Mouse (Mus musculus) heart, postnatal 0 days (tissue): ENCODE data around the gene Ankrd44. TPM values are rescaled to one million over a fixed set of nuclear protein-coding genes. Genes with fewer than 3 reads are reported as not detected.

Source experiments
- ATAC-seq: fragments of 200-750 bp; cut with Nextera tagmentation; 2 replicates; pipeline ENCODE4 v1.8.0; 2017; ENCODE audit warnings: low read depth, moderate number of reproducible peaks, moderate library complexity; ENCODE audit not compliant: insufficient read depth
- DNase-seq: peaks from one replicate; pipeline ENCODE4 v3.0.0-alpha.2; 2016; ENCODE audit warnings: low spot score
- H3K27ac ChIP-seq: fragments of 300-500 bp; sonication (generic); 2 replicates; pipeline ENCODE4 v1.5.1; 2014; ENCODE audit warnings: low read depth, mild to moderate bottlenecking
- H3K27me3 ChIP-seq: fragments of 300-500 bp; sonication (generic); 2 replicates; pipeline ENCODE4 v1.6.1; 2014; ENCODE audit warnings: low read length, mixed read lengths; ENCODE audit not compliant: control insufficient read depth, insufficient read depth
- H3K36me3 ChIP-seq: fragments of 300-500 bp; sonication (generic); replicated peaks from 2 replicates; pipeline ENCODE4 v1.6.1; 2014; ENCODE audit warnings: low read length, mixed read lengths; ENCODE audit not compliant: control insufficient read depth, insufficient read depth
- H3K4me1 ChIP-seq: fragments of 300-500 bp; sonication (generic); 2 replicates; pipeline ENCODE4 v1.6.1; 2014; ENCODE audit warnings: antibody characterized with exemption; ENCODE audit not compliant: control insufficient read depth, insufficient read depth
- H3K4me2 ChIP-seq: fragments of 300-500 bp; sonication (generic); 2 replicates; pipeline ENCODE4 v1.6.1; 2014; ENCODE audit warnings: low read depth, mild to moderate bottlenecking, low read length, moderate library complexity
- H3K4me3 ChIP-seq: fragments of 300-500 bp; sonication (generic); 2 replicates; pipeline ENCODE4 v1.5.1; 2014; ENCODE audit warnings: low read depth, low read length
- H3K9ac ChIP-seq: fragments of 300-500 bp; sonication (generic); replicated peaks from 2 replicates; pipeline ENCODE4 v1.6.1; 2014; ENCODE audit warnings: low read depth, low read length, mixed read lengths
- H3K9me3 ChIP-seq: fragments of 300-500 bp; sonication (generic); replicated peaks from 2 replicates; pipeline ENCODE4 v1.6.1; 2016; ENCODE audit warnings: low read length; ENCODE audit not compliant: control insufficient read depth
- CTCF ChIP-seq: IDR thresholded peaks from 2 replicates; pipeline ENCODE4 v1.5.1; 2016; ENCODE audit warnings: antibody characterized with exemption, control low read depth, low read depth
- EP300 ChIP-seq: IDR thresholded peaks from 2 replicates; pipeline ENCODE4 v1.6.1; 2016; ENCODE audit warnings: antibody characterized with exemption, low read depth
- WGBS: fragments of 180-500 bp; shearing (Covaris S2); extraction: QIAGEN DNeasy Blood & Tissue Kit; methylation state at CpG from one replicate; pipeline ENCODE4 v1.1.7; 2014; 5-methylcytosine and 5-hydroxymethylcytosine counted together
- polyA plus RNA-seq: library from polyadenylated mRNA; unstranded; fragments of >200 nt; fragmentation: Nextera tagmentation; extraction: Ambion mirVana; gene quantifications from 2 replicates; pipeline ENCODE4 v1.2.1, GENCODE M21; 2015
- total RNA-seq: library from RNA; depleted of rRNA; stranded (reverse); fragments of >200 nt; gene quantifications from 2 replicates; pipeline ENCODE4 v1.2.3, GENCODE M21; 2014; ENCODE audit warnings: low replicate concordance

The Ankrd44 gene
- total and polyA plus RNA-seq, 2 experiments from 2014 or later: 3.3 to 9.6 TPM

- TF ChIP-seq EP300: no peak
- TF ChIP-seq CTCF: no peak
- WGBS: 82% methylated on average over 5 of the region's 5 CpGs
- no peak overlapping the region for H3K4me3 ChIP-seq
- no peak overlapping the region for H3K9ac ChIP-seq
- H3K4me2 ChIP-seq: no peak overlapping the region
- H3K9me3 ChIP-seq: no peaks in the 10 kb centered on the region
- H3K4me1 ChIP-seq: no peaks in the 10 kb centered on the region
- DNase-seq: no peak
- peaks cover 13% of the 10 kb centered on the region; the same call in 1 of the 2 replicates for H3K36me3 ChIP-seq
- no peaks in the 10 kb centered on the region for H3K27me3 ChIP-seq
- ATAC-seq: no peak
- no peak overlapping the region for H3K27ac ChIP-seq
Observed at GRCm38 (mm10) chr1:54729316-54729715, 196.9 kb downstream of the Ankrd44 start.

DNA sequence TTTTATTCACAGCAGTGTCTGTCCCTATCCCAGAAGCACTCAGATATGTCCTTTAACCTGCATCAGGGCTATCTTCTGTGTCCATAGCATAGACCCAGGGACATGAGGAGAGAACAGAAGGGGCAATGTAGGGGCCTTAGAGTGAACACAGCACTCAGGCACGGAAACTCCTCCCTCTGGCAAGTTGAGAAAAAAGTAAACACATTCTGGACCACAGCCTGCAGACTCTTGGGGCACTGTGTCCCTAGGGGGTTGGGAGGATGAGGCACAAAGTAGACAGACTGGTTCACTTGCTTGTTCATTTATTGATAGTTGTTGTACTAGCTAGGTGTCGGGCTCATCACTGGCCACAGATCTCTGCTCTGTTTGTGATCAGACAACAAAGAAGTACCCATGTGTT, 199.6 kb downstream of the Ankrd44 start:
- peaks cover 13% of the 10 kb centered on the region; the same call in 1 of the 2 replicates for H3K36me3 ChIP-seq
- no peaks in the 10 kb centered on the region for H3K9me3 ChIP-seq
- H3K9ac ChIP-seq: no peak overlapping the region
- no peak overlapping the region for H3K27ac ChIP-seq
- 68% methylated on average over 2 of the region's 2 CpGs for whole genome bisulfite sequencing
- TF ChIP-seq CTCF (no peak), EP300 (no peak)
- no peaks in the 10 kb centered on the region for H3K27me3 ChIP-seq
- H3K4me2 ChIP-seq: no peak overlapping the region
- no peak overlapping the region for H3K4me3 ChIP-seq
- ATAC-seq (no peak), DNase-seq (no peak)
- no peaks in the 10 kb centered on the region for H3K4me1 ChIP-seq

- DNase-seq (no peak), ATAC-seq (no peak)
- Histone ChIP-seq H3K27me3 (no peaks in the 10 kb centered on the region), H3K36me3 (no peaks in the 10 kb centered on the region; the same call in 1 of the 2 replicates), H3K27ac (no peak overlapping the region), H3K9ac (no peak overlapping the region), H3K4me3 (no peak overlapping the region), H3K9me3 (no peaks in the 10 kb centered on the region), H3K4me1 (peaks cover 14% of the 10 kb centered on the region), H3K4me2 (no peak overlapping the region)
- no peak for TF ChIP-seq EP300
- no peak for TF ChIP-seq CTCF
- WGBS: 82% methylated on average over 6 of the region's 6 CpGs
Observed at GRCm38 (mm10) chr1:54716921-54717320, 209.3 kb downstream of the Ankrd44 start.

GRCm38 (mm10) chr1:54715061-54715760, 211.0 kb downstream of the Ankrd44 start:
- Histone ChIP-seq H3K9ac (no peak overlapping the region), H3K36me3 (no peaks in the 10 kb centered on the region; the same call in 1 of the 2 replicates), H3K27ac (peak overlapping the region; percentile 41; the same call in 1 of the 2 replicates), H3K9me3 (no peaks in the 10 kb centered on the region), H3K4me2 (no peak overlapping the region), H3K4me1 (peaks cover 31% of the 10 kb centered on the region), H3K4me3 (no peak overlapping the region), H3K27me3 (no peaks in the 10 kb centered on the region)
- ATAC-seq (no peak), DNase-seq (peak; percentile 33)
- TF ChIP-seq EP300 (no peak), CTCF (no peak)
- 36% methylated on average over 8 of the region's 8 CpGs for WGBS

DNA sequence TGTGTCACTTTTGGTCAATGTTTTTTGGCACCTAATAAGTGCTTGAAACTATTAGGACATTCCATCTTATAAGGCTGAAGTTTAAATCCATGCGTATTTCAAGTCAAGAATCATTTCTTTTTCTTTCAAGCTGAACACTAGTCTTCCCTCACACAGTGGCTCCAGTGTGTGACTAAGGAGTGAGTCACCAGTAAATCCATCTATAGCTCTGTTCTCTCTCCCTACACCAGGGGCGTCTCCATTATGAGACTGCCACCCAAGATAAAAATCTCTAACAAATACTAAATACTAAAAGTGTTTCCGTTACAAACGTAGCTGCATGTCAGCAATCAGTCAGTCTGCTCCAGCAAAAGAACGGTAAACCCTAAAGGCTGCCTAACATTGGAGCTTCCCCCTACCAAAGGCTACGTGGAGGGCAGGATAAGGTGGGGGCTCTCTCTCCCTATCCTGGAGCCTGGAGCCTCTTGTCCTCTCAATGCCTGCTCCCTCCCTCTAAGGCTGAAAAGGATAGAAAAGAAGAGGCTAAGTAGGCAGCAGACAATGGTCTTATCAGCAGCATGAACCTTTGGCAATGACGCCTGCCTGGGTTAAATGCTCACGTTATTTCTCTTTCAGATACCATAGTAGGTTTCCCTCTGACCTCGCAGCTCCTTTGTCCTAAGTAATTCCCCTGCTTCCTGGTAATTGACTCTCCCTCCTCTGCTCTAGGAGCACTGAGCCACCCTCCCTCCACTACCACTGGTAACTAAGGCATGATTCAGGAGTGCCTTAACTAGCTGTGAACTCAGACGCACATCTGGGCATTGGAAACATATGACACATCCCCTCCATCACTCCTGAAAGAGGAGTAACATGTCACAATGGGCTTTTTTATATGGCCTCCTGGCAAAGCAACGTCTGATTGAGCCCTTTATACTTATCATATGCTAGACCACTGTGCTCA, 212.7 kb downstream of the Ankrd44 start:
- DNase-seq (no peak), ATAC-seq (no peak)
- Histone ChIP-seq H3K4me2 (no peak overlapping the region), H3K36me3 (no peaks in the 10 kb centered on the region; the same call in 1 of the 2 replicates), H3K27me3 (no peaks in the 10 kb centered on the region), H3K4me3 (no peak overlapping the region), H3K27ac (no peak overlapping the region), H3K9ac (no peak overlapping the region), H3K4me1 (peaks cover 32% of the 10 kb centered on the region), H3K9me3 (no peaks in the 10 kb centered on the region)
- no peak for TF ChIP-seq CTCF
- TF ChIP-seq EP300: no peak
- WGBS: 40% methylated on average over 11 of the region's 11 CpGs
